Mouse (Mus musculus): ENCODE data around the gene Dhx9. TPM values are rescaled to one million over a fixed set of nuclear protein-coding genes. Genes with fewer than 3 reads are reported as not detected.
"Not testable (repeated sequence)": the region's sequence is repeated elsewhere in the genome, so short reads cannot be mapped to it uniquely, and the experiment has no call there.

The Dhx9 gene
- polyA plus RNA-seq, 1 experiment from 2014 or later = 22.6 TPM

- 0 out of 2 replicates have a peak, but pooled peaks cover 3% of the 10 kb centered on the region for H3K27me3 ChIP-seq (replicated peaks; ENCODE audit: control insufficient read depth, insufficient read depth, low read length)
- H3K9me3 ChIP-seq (ENCODE audit: control insufficient read depth, low read length) = no peaks in the 10 kb centered on the region
- DNase-seq (ENCODE audit: low spot score) = peak; percentile 85
- WGBS = 6% methylated on average over 13 of the region's 60 CpGs
- H3K27ac ChIP-seq (replicated peaks; ENCODE audit: low read depth, low read length) = no peak within 1 kb of the TSS
- peak; percentile 90 for ATAC-seq (ENCODE audit: low read depth)
- H3K4me3 ChIP-seq (ENCODE audit: low read depth, low read length) = peak within 1 kb of the TSS; percentile 48
- H3K4me2 ChIP-seq (ENCODE audit: low read depth, low read length) = peak within 1 kb of the TSS; percentile 86
- H3K36me3 ChIP-seq (ENCODE audit: control insufficient read depth, insufficient read depth, low read length) = no peaks in the 10 kb centered on the region
- H3K9ac ChIP-seq (ENCODE audit: low read depth, low read length) = peak within 1 kb of the TSS; percentile 53
- H3K4me1 ChIP-seq (ENCODE audit: control insufficient read depth, insufficient read depth, low read length) = peaks cover 4% of the 10 kb centered on the region
These were observed 62.5 kb downstream of the Dhx9 start, which contains the start of gene Shcbp1l for GRCm38 (mm10) chr1:153424770-153425584. TSS of gene Shcbp1l (plus strand) at chr1:153425162.

GRCm38 (mm10) chr1:153424271-153424670 lies 63.2 kb downstream of the Dhx9 start:
- DNase-seq (ENCODE audit: low spot score) (peak; percentile 13), ATAC-seq (ENCODE audit: low read depth) (0 out of 2 replicates have a peak, but pooled peaks have one; percentile 27)
- no peak overlapping the region for H3K9ac ChIP-seq (ENCODE audit: low read depth, low read length)
- 28% methylated on average over 12 of the region's 12 CpGs for WGBS
- H3K27ac ChIP-seq (replicated peaks; ENCODE audit: low read depth, low read length) = no peak overlapping the region
- peak overlapping the region; percentile 86 for H3K4me2 ChIP-seq (ENCODE audit: low read depth, low read length)
- peaks cover 4% of the 10 kb centered on the region for H3K4me1 ChIP-seq (ENCODE audit: control insufficient read depth, insufficient read depth, low read length)
- H3K27me3 ChIP-seq (replicated peaks; ENCODE audit: control insufficient read depth, insufficient read depth, low read length) = 0 out of 2 replicates have a peak, but pooled peaks cover 3% of the 10 kb centered on the region
- no peaks in the 10 kb centered on the region for H3K9me3 ChIP-seq (ENCODE audit: control insufficient read depth, low read length)
- no peaks in the 10 kb centered on the region for H3K36me3 ChIP-seq (ENCODE audit: control insufficient read depth, insufficient read depth, low read length)
- H3K4me3 ChIP-seq (ENCODE audit: low read depth, low read length) = peak overlapping the region; percentile 48

GRCm38 (mm10) chr1:153417805-153418204 lies 69.7 kb downstream of the Dhx9 start:
- H3K27ac ChIP-seq (replicated peaks; ENCODE audit: low read depth, low read length); H3K4me3 ChIP-seq (ENCODE audit: low read depth, low read length); DNase-seq (ENCODE audit: low spot score); ATAC-seq (ENCODE audit: low read depth); H3K9me3 ChIP-seq (ENCODE audit: control insufficient read depth, low read length); H3K27me3 ChIP-seq (replicated peaks; ENCODE audit: control insufficient read depth, insufficient read depth, low read length); H3K4me1 ChIP-seq (ENCODE audit: control insufficient read depth, insufficient read depth, low read length); H3K4me2 ChIP-seq (ENCODE audit: low read depth, low read length); H3K36me3 ChIP-seq (ENCODE audit: control insufficient read depth, insufficient read depth, low read length); H3K9ac ChIP-seq (ENCODE audit: low read depth, low read length): not testable (repeated sequence)
- 69% methylated on average over 4 of the region's 4 CpGs for WGBS

GRCm38 (mm10) chr1:153416271-153416832 lies 71.1 kb downstream of the Dhx9 start:
- WGBS = 77% methylated on average over 3 of the region's 3 CpGs
- not testable (repeated sequence) for H3K27me3 ChIP-seq (replicated peaks; ENCODE audit: control insufficient read depth, insufficient read depth, low read length); H3K27ac ChIP-seq (replicated peaks; ENCODE audit: low read depth, low read length); ATAC-seq (ENCODE audit: low read depth); H3K4me2 ChIP-seq (ENCODE audit: low read depth, low read length); H3K9me3 ChIP-seq (ENCODE audit: control insufficient read depth, low read length); H3K4me3 ChIP-seq (ENCODE audit: low read depth, low read length); DNase-seq (ENCODE audit: low spot score); H3K4me1 ChIP-seq (ENCODE audit: control insufficient read depth, insufficient read depth, low read length); H3K36me3 ChIP-seq (ENCODE audit: control insufficient read depth, insufficient read depth, low read length); H3K9ac ChIP-seq (ENCODE audit: low read depth, low read length)

- H3K9me3 ChIP-seq (ENCODE audit: control insufficient read depth, low read length); H3K4me3 ChIP-seq (ENCODE audit: low read depth, low read length); H3K9ac ChIP-seq (ENCODE audit: low read depth, low read length); H3K27me3 ChIP-seq (replicated peaks; ENCODE audit: control insufficient read depth, insufficient read depth, low read length); H3K27ac ChIP-seq (replicated peaks; ENCODE audit: low read depth, low read length); H3K4me1 ChIP-seq (ENCODE audit: control insufficient read depth, insufficient read depth, low read length); ATAC-seq (ENCODE audit: low read depth); H3K4me2 ChIP-seq (ENCODE audit: low read depth, low read length); DNase-seq (ENCODE audit: low spot score); H3K36me3 ChIP-seq (ENCODE audit: control insufficient read depth, insufficient read depth, low read length): not testable (repeated sequence)
- WGBS = 74% methylated on average over 2 of the region's 5 CpGs
These were observed 71.7 kb downstream of the Dhx9 start for GRCm38 (mm10) chr1:153415742-153416141.

GRCm38 (mm10) chr1:153414962-153415361 lies 72.5 kb downstream of the Dhx9 start:
- Histone ChIP-seq H3K4me2 (ENCODE audit: low read depth, low read length) (no peak overlapping the region), H3K4me1 (ENCODE audit: control insufficient read depth, insufficient read depth, low read length) (no peaks in the 10 kb centered on the region)
- WGBS = 78% methylated on average over 4 of the region's 4 CpGs

GRCm38 (mm10) chr1:153414114-153414723 lies 73.2 kb downstream of the Dhx9 start:
- H3K4me1 ChIP-seq (ENCODE audit: control insufficient read depth, insufficient read depth, low read length); DNase-seq (ENCODE audit: low spot score); ATAC-seq (ENCODE audit: low read depth); H3K4me2 ChIP-seq (ENCODE audit: low read depth, low read length); H3K36me3 ChIP-seq (ENCODE audit: control insufficient read depth, insufficient read depth, low read length); H3K4me3 ChIP-seq (ENCODE audit: low read depth, low read length); H3K27me3 ChIP-seq (replicated peaks; ENCODE audit: control insufficient read depth, insufficient read depth, low read length); H3K9ac ChIP-seq (ENCODE audit: low read depth, low read length); H3K9me3 ChIP-seq (ENCODE audit: control insufficient read depth, low read length); H3K27ac ChIP-seq (replicated peaks; ENCODE audit: low read depth, low read length): not testable (repeated sequence)
- 87% methylated on average over 24 of the region's 24 CpGs for WGBS

More at GRCm38 (mm10) chr1:153414962-153415361, 72.5 kb downstream of the Dhx9 start:
- no peak overlapping the region for H3K27ac ChIP-seq (replicated peaks; ENCODE audit: low read depth, low read length)
- DNase-seq (ENCODE audit: low spot score) = no peak
- no peak overlapping the region for H3K9ac ChIP-seq (ENCODE audit: low read depth, low read length)
- H3K9me3 ChIP-seq (ENCODE audit: control insufficient read depth, low read length) = no peaks in the 10 kb centered on the region
- H3K36me3 ChIP-seq (ENCODE audit: control insufficient read depth, insufficient read depth, low read length) = no peaks in the 10 kb centered on the region
- no peak for ATAC-seq (ENCODE audit: low read depth)
- no peak overlapping the region for H3K4me3 ChIP-seq (ENCODE audit: low read depth, low read length)
- no peaks in the 10 kb centered on the region for H3K27me3 ChIP-seq (replicated peaks; ENCODE audit: control insufficient read depth, insufficient read depth, low read length)

- not testable (repeated sequence) for H3K36me3 ChIP-seq (ENCODE audit: control insufficient read depth, insufficient read depth, low read length); H3K4me2 ChIP-seq (ENCODE audit: low read depth, low read length); H3K4me3 ChIP-seq (ENCODE audit: low read depth, low read length); H3K9me3 ChIP-seq (ENCODE audit: control insufficient read depth, low read length); H3K27ac ChIP-seq (replicated peaks; ENCODE audit: low read depth, low read length); H3K27me3 ChIP-seq (replicated peaks; ENCODE audit: control insufficient read depth, insufficient read depth, low read length); ATAC-seq (ENCODE audit: low read depth); H3K4me1 ChIP-seq (ENCODE audit: control insufficient read depth, insufficient read depth, low read length); H3K9ac ChIP-seq (ENCODE audit: low read depth, low read length); DNase-seq (ENCODE audit: low spot score)
- 74% methylated on average over 13 of the region's 13 CpGs for WGBS
These were observed 74.0 kb downstream of the Dhx9 start for GRCm38 (mm10) chr1:153413397-153414020.

Data from embryonic facial prominence, embryonic 14.5 days (tissue).